Mouse (Mus musculus) retina, postnatal 7 days (tissue): Measurements from ENCODE around the gene Arsb.
"Not testable (repeated sequence)": the region's sequence is repeated elsewhere in the genome, so short reads cannot be mapped to it uniquely, and the experiment has no call there.

Experiments used
- DNase-seq: peaks from one replicate; pipeline ENCODE4 v3.0.0-alpha.2; 2012; ENCODE audit warnings: low read depth, low spot score

Arsb gene

DNA sequence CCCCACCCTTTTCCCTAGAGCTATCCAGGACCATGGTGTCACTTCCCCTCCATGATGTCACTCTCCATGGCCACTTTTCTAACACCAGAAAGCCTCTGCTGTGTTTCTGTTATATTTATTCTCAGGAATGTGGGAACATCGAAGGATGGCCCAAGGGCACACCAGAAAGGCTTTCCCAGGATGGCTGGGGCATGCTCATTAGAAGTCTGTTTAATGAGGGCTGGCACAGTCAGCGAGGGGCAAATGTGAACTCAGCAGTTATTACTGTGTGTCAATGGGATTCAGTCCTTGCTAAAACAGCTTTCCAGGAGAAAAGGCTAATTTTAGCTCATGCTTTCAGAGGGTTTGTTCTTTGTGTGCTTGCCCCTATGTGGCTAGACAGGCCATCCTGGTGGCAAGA is 213.1 kb downstream of the Arsb start:
- DNase-seq = no peak

DNA sequence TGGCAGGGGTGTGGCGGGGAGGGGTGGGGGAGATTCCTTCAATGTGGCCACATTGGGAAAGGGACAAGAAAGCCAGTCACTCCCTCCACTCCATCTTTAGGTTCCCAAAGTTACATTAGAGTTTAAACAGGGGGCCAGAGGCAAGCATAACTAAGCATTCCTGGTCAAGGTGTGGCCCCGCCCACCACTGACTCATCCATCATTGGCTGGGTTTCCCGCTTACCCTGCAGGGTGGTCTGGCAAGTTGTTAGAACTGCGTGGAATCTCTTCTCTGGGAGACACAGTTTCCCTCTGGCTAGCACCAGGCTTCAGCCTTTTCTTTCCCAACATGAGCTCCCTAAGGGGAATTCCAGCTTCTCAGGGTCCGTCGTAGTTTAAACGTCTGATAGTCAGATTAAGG is 213.8 kb downstream of the Arsb start:
- no peak for DNase-seq

DNA sequence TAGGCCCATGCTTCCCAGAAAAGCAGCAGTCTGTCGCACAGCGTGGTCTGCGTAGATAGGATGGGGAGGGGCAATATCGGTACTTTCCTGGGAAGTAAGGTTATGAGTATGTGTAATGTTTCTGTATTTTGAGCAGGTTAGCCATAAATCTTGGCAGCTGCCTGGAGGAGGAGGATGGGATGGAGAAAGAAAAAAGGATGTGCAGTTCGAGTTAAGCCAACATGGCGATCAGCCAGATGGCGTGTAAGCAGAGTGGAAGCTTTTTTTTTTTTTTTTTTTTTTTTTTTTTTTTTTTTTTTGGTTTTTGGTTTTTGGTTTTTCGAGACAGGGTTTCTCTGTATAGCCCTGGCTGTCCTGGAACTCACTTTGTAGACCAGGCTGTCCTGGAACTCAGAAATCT is 214.3 kb downstream of the Arsb start:
- not testable (repeated sequence) for DNase-seq

DNA sequence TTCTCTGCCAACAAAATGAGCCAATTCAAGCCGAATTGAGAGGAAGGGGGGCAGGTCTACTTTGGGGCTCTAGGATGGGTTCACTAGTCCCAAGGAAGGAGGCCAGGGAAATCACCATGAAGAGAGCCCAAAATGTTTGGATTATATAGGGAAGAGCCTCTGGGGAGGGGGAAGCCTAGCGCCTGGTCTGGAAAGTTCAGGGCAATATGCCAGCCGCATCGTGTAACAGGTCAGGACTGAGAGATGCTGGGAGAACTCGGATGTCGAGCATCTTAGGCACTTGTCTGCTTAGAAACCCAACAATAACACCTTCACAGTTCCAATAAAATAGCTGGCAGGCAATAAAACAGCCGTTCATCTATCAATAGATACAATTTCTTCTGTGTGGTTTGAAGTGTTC is 216.2 kb downstream of the Arsb start:
- no peak for DNase-seq

DNA sequence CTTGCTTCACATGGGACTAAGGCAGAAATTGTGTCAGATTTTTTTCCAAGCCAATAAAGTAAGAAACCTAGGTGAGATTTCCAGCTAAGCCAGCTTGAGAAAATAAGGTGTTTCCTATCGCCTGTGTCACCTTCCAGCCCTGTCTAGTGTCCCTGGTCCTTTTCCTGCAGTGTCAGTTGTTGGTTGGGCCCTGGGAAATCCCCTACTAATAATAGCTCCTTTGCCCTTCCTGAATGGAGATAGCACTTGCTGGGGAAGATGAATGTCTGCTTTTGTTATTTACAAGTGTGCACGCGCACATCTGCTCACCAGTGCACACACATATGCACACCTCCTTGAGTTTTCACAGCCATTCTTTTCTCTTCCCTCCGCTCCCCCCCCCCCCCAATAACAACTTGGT is 217.8 kb downstream of the Arsb start:
- DNase-seq = no peak

DNA sequence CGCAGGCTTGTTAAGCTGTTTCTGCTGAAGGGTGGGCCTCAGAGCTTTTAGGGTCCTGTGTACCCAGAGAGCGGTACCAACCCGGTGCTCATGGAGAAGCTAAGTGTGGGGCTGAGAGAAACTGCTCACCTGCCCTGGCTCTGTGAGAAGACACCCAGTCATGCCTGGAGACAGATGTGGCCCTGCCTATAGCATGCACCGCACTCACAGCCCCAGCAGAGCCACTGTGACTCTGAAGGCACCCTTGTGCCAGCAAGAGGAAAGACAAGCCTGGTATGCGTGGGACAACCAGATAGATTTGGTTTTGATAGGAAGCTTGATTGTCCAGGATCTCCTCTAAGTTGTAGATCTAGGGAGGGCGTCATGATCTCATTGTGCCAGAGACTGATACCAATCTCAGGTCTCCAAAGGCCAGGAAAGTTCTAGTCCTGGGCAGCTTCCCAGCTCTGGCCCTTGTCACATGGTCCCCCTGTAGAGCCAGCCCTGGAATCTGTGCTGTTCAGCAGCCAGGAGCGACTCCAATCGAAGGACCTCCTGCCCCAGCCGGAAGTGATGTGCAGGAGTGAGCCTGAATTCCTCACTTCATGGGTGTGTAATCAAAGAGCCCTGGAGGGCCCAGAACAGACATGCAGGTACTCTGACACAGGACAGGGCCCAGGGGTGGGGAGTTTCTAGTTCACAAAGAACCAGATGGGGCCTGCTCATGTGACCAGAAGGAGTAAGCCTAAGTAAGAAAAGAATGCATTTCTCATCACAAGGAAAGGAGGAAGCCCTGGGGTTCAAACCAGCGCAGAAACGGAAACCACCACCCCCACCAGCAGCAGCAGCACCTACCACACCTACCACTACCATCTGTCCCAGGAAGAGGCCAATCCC is 218.5 kb downstream of the Arsb start:
- DNase-seq = no peak

DNA sequence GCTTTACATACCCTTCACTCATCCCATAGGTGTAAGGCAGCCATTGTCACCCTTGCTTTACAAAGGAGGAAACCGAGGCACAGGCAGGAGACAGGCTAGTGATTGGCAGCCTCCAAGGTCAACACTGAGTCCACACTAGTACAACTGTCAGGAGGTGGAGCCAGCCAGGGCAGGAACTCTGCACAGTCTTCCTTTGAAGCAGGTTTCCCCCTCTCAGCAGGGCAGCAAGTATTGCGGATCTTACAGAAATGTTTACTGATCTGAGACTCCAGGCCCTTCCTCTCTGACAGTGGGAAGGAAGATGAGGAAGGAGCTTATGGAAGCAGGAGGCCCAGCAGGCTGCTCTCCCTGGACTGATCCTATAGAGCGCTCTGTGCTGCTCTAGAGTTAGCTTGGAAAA is 219.4 kb downstream of the Arsb start:
- no peak for DNase-seq

DNA sequence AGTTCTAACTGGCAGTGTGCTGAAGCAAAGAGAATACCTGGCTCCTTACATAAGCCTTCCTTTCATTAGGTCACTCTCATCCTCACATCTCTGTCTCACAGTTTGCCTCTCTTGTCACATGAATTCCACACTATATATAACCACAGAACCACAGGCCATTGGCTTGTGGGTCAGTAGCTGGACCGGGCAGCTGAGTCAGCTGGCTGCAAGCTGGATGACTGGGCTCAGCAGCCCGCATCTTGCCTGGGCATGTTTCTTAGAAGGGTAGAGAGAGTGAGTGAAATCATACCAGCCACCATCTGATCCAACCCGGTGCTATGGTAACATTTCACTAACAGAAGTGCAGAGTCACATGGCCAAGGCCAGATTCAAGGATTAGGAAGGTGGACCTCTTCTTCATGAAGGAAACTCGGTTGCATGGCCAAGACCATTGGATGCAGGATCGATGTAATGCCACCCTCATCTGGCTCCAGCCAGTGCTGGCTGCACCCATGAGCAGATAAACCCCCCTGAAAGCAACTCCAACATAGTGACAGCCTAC is 221.0 kb downstream of the Arsb start:
- DNase-seq = no peak
